Mouse (Mus musculus): ENCODE measurements around the gene Scd2. TPM values are rescaled to one million over a fixed set of nuclear protein-coding genes. Genes with fewer than 3 reads are reported as not detected.
A peak's percentile ranks its signal among the peaks of the same experiment; 100 is the strongest.

Gene Scd2
- total and polyA plus RNA-seq, 3 experiments: 47.4 to 593 (median 392) TPM

- Histone ChIP-seq H3K9ac (ENCODE audit: control insufficient read depth, low read depth, low read length, poor library complexity, severe bottlenecking) (no peak overlapping the region), H3K27me3 (ENCODE audit: control insufficient read depth in 1 of 2, insufficient read depth in 2 of 2, low read length in 2 of 2) (no peaks in the 10 kb centered on the region), H3K9me3 (replicated peaks; ENCODE audit: insufficient read depth, low read length) (no peaks in the 10 kb centered on the region), H3K36me3 (ENCODE audit: control insufficient read depth in 1 of 2, insufficient read depth in 2 of 2, low read length in 2 of 2) (peaks cover 11 to 37% of the 10 kb centered on the region in 2 experiments), H3K4me3 (ENCODE audit: control insufficient read depth in 1 of 2, insufficient read depth in 1 of 2, low read depth in 2 of 2, low read length in 2 of 2) (no peak overlapping the region), H3K79me2 (ENCODE audit: control insufficient read depth, insufficient read depth, low read length, poor library complexity) (peaks cover 1% of the 10 kb centered on the region; the same call in 1 of the 2 replicates), H3K4me1 (ENCODE audit: control insufficient read depth in 1 of 2, insufficient read depth in 2 of 2, low read length in 2 of 2) (peaks cover 0 to 15% of the 10 kb centered on the region in 2 experiments; a peak in 2 of 4 replicates), H3K27ac (ENCODE audit: control insufficient read depth, low read depth, low read length) (no peak overlapping the region)
- DNase-seq (ENCODE audit: low read depth, low spot score): peak; percentile 70
- TF ChIP-seq NRF1 (IDR thresholded peaks at IDR 0.05; ENCODE audit: insufficient read depth, low read depth, low read length, poor library complexity, severe bottlenecking) (no peak), MAFK (IDR thresholded peaks at IDR 0.05; ENCODE audit: borderline replicate concordance, low read depth, low read length) (0 out of 2 replicates have a peak, but pooled peaks have one; percentile 2), KAT2A (conservative IDR thresholded peaks at IDR 0.05; ENCODE audit: low read depth, low read length) (no peak), ZKSCAN1 (IDR thresholded peaks at IDR 0.05; ENCODE audit: low read depth, low read length) (no peak), MYC (IDR thresholded peaks at IDR 0.05; ENCODE audit: low read depth, low read length) (no peak), EP300 (IDR thresholded peaks at IDR 0.05; ENCODE audit: low read depth in 1 of 2, low read length in 2 of 2) (no peak), BHLHE40 (IDR thresholded peaks at IDR 0.05; ENCODE audit: borderline replicate concordance, low read depth, low read length) (no peak), MEF2A (IDR thresholded peaks at IDR 0.05; ENCODE audit: extremely low read depth, insufficient replicate concordance, low read depth, low read length, poor library complexity, severe bottlenecking) (no peak), POLR2AphosphoS2 (IDR thresholded peaks at IDR 0.05; ENCODE audit: low read length) (peak; percentile 92), NELFE (IDR thresholded peaks at IDR 0.05; ENCODE audit: low read depth, low read length) (no peak), JUND (IDR thresholded peaks at IDR 0.05; ENCODE audit: low read depth, low read length) (no peak), POLR2AphosphoS5 (IDR thresholded peaks at IDR 0.05; ENCODE audit: borderline replicate concordance, low read depth, low read length) (peak; percentile 58; the same call in 1 of the 2 replicates), MAX (IDR thresholded peaks at IDR 0.05; ENCODE audit: low read length) (no peak), MXI1 (IDR thresholded peaks at IDR 0.05; ENCODE audit: low read depth, low read length) (no peak), ZMIZ1 (IDR thresholded peaks at IDR 0.05; ENCODE audit: low read depth, low read length) (peak; percentile 88), GABPA (IDR thresholded peaks at IDR 0.05; ENCODE audit: low read depth, low read length) (no peak), CTCF (IDR thresholded peaks at IDR 0.05 in 2 of 3, conservative IDR thresholded peaks at IDR 0.05 in 1 of 3; ENCODE audit: control insufficient read depth in 1 of 3, insufficient read depth in 1 of 3, low read depth in 2 of 3, low read length in 3 of 3, poor library complexity in 1 of 3, severe bottlenecking in 1 of 3) (no peak), CHD1 (IDR thresholded peaks at IDR 0.05; ENCODE audit: low read depth, low read length) (0 out of 2 replicates have a peak, but pooled peaks have one; percentile 22), RCOR1 (IDR thresholded peaks at IDR 0.05; ENCODE audit: low read depth, low read length) (no peak), E2F4 (IDR thresholded peaks at IDR 0.05; ENCODE audit: borderline replicate concordance, low read depth, low read length) (no peak; the same call in 1 of the 2 replicates), MYB (IDR thresholded peaks at IDR 0.05; ENCODE audit: low read depth, low read length) (peak; percentile 47; the same call in 1 of the 2 replicates), SMC3 (IDR thresholded peaks at IDR 0.05; ENCODE audit: low read depth, low read length) (no peak; the same call in 1 of the 2 replicates), ZNF384 (IDR thresholded peaks at IDR 0.05; ENCODE audit: low read depth, low read length) (no peak), POLR2A (IDR thresholded peaks at IDR 0.05; ENCODE audit: control insufficient read depth in 1 of 2, insufficient read depth in 1 of 2, low read depth in 1 of 2, low read length in 2 of 2, poor library complexity in 1 of 2) (peak in 1 of 2 experiments; percentile 56; a peak in 2 of 4 replicates), TCF12 (IDR thresholded peaks at IDR 0.05; ENCODE audit: low read depth, low read length) (no peak), MAZ (IDR thresholded peaks at IDR 0.05; ENCODE audit: low read depth, low read length) (peak; percentile 24; the same call in 1 of the 2 replicates), TAL1 (IDR thresholded peaks at IDR 0.05; ENCODE audit: low read length) (no peak), GATA1 (IDR thresholded peaks at IDR 0.05; ENCODE audit: low read depth, low read length) (no peak), ZC3H11A (IDR thresholded peaks at IDR 0.05; ENCODE audit: low read depth, low read length) (no peak), HCFC1 (IDR thresholded peaks at IDR 0.05; ENCODE audit: low read depth, low read length) (0 out of 2 replicates have a peak, but pooled peaks have one; percentile 21)
Observed at GRCm38 (mm10) chr19:44307101-44307914, 13.8 kb downstream of the Scd2 start.

All from MEL (cell line).